Mouse (Mus musculus): ENCODE measurements around the gene Ccdc33. TPM values are rescaled to one million over a fixed set of nuclear protein-coding genes. Genes with fewer than 3 reads are reported as not detected.

The Ccdc33 gene
- polyA plus RNA-seq, 1 experiment, result 0.59 TPM

DNA sequence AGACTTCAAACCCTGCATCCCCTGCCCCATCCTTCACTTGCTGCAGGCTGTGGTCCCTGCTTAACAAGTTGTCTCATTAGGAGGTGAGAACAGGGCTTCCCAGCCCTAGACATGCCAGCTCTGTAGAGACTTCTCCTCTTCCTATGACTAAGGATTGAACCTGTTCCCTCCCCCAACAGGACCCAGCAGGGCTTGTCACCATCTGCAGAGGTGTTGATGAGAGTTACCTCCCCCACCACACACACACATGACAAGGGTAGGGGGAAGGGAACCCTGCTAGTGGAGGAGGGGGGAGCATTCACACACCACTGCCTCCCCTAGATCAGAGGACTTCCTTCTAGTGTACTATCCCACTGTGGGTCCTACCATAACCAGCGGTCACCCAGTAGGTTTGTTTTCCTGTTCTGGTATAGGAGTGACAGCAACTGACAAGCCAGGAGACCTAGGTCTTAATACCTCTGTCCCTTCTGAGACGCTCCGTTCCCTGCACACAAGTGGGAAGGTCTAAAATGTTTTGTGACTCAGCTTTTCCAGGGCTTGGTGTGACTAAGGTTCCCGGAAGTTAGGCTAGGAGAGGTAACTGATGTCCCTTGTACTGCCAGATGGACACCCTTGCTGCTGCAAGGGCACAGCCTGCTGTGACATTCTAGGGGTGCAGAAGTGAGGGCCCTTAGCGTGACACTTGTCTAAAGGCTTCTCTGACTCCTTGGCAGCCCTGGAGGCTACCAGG lies 18.6 kb downstream of the Ccdc33 start:
- DNase-seq, result no peak
- no peak for TF ChIP-seq POLR2A (IDR thresholded peaks at IDR 0.05; ENCODE audit: borderline replicate concordance, insufficient read depth, low read length)
- TF ChIP-seq CTCF (IDR thresholded peaks at IDR 0.05; ENCODE audit: borderline replicate concordance, insufficient read depth, low read depth, low read length), result no peak
- no peaks in the 10 kb centered on the region for H3K27me3 ChIP-seq (ENCODE audit: control insufficient read depth, insufficient read depth, low read length)
- H3K4me1 ChIP-seq (ENCODE audit: control insufficient read depth, insufficient read depth, low read length), result peaks cover 26% of the 10 kb centered on the region
- WGBS, result 89% methylated on average over 5 of the region's 5 CpGs
- no peak overlapping the region for H3K27ac ChIP-seq (ENCODE audit: insufficient read depth, low read length)
- no peak overlapping the region for H3K4me3 ChIP-seq (replicated peaks; ENCODE audit: insufficient read depth, low read depth, low read length)

DNA sequence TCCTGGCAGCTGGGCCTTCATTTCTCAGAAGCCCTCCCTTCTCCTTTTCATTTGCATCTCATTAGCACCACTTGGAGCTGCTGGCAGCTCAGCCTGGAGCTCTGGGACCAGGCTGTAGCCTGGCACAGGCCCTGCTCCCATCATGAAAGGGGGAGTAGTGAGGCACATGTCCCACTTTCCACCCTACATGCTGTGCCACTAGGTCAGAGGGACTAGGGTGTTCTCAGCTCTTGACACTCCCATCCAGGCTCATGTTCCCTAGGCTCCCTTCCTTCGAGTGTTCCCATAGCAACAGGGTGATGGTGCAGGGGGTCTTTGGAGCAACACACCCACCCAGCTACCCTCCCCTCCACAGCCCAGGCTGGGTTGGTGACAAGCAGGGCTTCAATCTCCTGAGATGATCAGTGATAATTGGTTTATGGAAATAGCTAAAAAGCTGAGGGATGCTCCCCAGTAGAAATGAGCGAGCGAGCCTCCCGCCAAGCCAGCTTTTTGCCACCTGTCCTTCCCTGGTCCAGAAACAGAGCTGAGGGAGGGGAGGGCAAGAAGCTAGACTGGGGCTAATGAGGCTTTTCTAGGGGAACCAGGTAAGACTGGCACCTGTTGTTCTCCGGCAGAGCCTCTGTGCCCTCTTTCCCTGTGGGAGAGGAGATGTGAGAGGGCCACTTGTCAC lies 21.9 kb downstream of the Ccdc33 start:
- no peak for TF ChIP-seq CTCF (IDR thresholded peaks at IDR 0.05; ENCODE audit: borderline replicate concordance, insufficient read depth, low read depth, low read length)
- TF ChIP-seq POLR2A (IDR thresholded peaks at IDR 0.05; ENCODE audit: borderline replicate concordance, insufficient read depth, low read length), result no peak

DNA sequence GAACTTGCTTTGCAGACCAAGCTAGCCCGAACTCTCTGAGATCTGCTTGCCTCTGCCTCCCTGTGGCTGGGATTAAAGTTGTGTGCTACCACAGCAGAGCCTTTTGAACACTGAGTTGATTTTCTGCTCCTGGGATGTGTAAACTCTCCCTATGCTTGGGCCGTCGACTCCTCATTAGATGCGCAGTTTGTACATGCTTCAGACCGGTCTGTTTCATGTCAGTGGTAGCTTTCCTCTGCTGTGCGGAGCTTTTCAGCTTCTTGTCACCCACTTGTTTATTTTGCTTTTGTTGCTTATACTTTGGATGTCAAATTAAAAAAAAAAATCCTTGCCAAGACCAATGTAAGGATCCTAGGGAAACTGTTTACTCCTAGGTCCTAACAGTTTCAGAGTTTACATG lies 22.6 kb downstream of the Ccdc33 start:
- Histone ChIP-seq H3K4me1 (ENCODE audit: control insufficient read depth, insufficient read depth, low read length) (peaks cover 48% of the 10 kb centered on the region), H3K27ac (ENCODE audit: insufficient read depth, low read length) (no peak overlapping the region), H3K27me3 (ENCODE audit: control insufficient read depth, insufficient read depth, low read length) (no peaks in the 10 kb centered on the region), H3K4me3 (replicated peaks; ENCODE audit: insufficient read depth, low read depth, low read length) (no peak overlapping the region)
- TF ChIP-seq POLR2A (IDR thresholded peaks at IDR 0.05; ENCODE audit: borderline replicate concordance, insufficient read depth, low read length) (no peak), CTCF (IDR thresholded peaks at IDR 0.05; ENCODE audit: borderline replicate concordance, insufficient read depth, low read depth, low read length) (no peak)
- DNase-seq, result no peak
- WGBS, result 90% methylated on average over 6 of the region's 6 CpGs

More for the DNA sequence above, 21.9 kb downstream of the Ccdc33 start:
- no peak overlapping the region for H3K27ac ChIP-seq (ENCODE audit: insufficient read depth, low read length)
- H3K4me3 ChIP-seq (replicated peaks; ENCODE audit: insufficient read depth, low read depth, low read length), result no peak overlapping the region
- WGBS, result 53% methylated on average over 5 of the region's 5 CpGs
- H3K4me1 ChIP-seq (ENCODE audit: control insufficient read depth, insufficient read depth, low read length), result peaks cover 40% of the 10 kb centered on the region
- peak; percentile 61 to 73 for DNase-seq
- no peaks in the 10 kb centered on the region for H3K27me3 ChIP-seq (ENCODE audit: control insufficient read depth, insufficient read depth, low read length)

DNA sequence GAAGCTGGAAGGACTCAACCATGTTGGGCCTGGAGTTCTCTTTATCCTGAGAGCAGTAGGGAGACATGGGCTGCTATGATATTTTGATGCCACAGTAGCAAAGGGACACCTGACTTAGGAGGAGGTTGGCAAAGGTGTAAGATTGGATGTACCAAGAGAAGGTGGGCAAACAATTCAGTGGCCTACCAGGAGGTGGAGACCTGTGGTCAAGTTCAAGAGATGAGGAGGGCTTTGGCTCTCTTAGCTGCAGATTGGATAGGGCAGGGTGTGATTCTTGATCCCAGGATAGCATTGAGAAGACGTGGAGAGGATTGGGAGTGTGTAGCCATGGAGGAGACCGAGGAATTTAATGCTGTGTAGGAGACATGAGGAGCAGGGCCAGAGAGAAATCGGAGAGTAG lies 24.8 kb downstream of the Ccdc33 start:
- peaks cover 46% of the 10 kb centered on the region for H3K4me1 ChIP-seq (ENCODE audit: control insufficient read depth, insufficient read depth, low read length)
- no peaks in the 10 kb centered on the region for H3K27me3 ChIP-seq (ENCODE audit: control insufficient read depth, insufficient read depth, low read length)
- no peak overlapping the region for H3K4me3 ChIP-seq (replicated peaks; ENCODE audit: insufficient read depth, low read depth, low read length)
- DNase-seq, result no peak
- WGBS, result 86% methylated on average over 3 of the region's 3 CpGs
- H3K27ac ChIP-seq (ENCODE audit: insufficient read depth, low read length), result no peak overlapping the region
- TF ChIP-seq POLR2A (IDR thresholded peaks at IDR 0.05; ENCODE audit: borderline replicate concordance, insufficient read depth, low read length) (no peak), CTCF (IDR thresholded peaks at IDR 0.05; ENCODE audit: borderline replicate concordance, insufficient read depth, low read depth, low read length) (no peak)

DNA sequence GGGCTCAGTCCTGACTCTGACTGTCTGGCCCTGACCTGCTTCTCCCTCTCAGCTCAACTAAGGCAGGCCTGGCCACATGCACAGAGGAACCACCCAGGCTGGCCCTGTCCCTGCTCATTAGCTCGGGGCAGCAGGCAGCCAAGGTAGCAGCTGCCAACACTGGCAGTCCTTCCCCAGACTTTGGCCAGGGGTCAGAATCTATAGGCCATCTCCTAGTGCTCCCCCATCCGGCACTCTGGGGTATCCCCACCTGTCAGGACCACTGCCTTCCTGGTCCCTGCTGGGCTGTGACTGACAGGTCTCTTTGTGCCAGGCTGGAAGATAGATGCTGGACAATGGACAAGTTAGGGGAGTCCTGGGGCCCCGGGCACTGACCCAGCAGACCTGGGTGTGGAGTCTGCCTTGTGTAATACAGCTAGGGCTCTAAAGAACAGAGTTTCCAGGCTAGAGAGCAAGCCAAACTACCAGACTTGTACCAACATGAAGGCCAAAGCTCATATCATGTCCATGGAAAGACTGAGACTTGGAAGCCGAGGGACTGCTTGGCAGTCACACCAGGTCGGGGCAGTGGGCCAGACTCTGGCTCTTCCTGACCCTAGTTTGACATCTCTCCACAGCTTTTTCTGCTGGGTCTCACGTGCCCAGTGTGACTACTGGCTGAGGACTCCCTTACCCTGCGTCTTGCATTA lies 25.9 kb downstream of the Ccdc33 start:
- Histone ChIP-seq H3K27me3 (ENCODE audit: control insufficient read depth, insufficient read depth, low read length) (no peaks in the 10 kb centered on the region), H3K27ac (ENCODE audit: insufficient read depth, low read length) (no peak overlapping the region), H3K4me3 (replicated peaks; ENCODE audit: insufficient read depth, low read depth, low read length) (no peak overlapping the region), H3K4me1 (ENCODE audit: control insufficient read depth, insufficient read depth, low read length) (peaks cover 44% of the 10 kb centered on the region)
- DNase-seq, result peak; percentile 95 to 98
- no peak for TF ChIP-seq POLR2A (IDR thresholded peaks at IDR 0.05; ENCODE audit: borderline replicate concordance, insufficient read depth, low read length)
- TF ChIP-seq CTCF (IDR thresholded peaks at IDR 0.05; ENCODE audit: borderline replicate concordance, insufficient read depth, low read depth, low read length), result no peak; the same call in 1 of the 2 replicates
- WGBS, result 4% methylated on average over 7 of the region's 7 CpGs

DNA sequence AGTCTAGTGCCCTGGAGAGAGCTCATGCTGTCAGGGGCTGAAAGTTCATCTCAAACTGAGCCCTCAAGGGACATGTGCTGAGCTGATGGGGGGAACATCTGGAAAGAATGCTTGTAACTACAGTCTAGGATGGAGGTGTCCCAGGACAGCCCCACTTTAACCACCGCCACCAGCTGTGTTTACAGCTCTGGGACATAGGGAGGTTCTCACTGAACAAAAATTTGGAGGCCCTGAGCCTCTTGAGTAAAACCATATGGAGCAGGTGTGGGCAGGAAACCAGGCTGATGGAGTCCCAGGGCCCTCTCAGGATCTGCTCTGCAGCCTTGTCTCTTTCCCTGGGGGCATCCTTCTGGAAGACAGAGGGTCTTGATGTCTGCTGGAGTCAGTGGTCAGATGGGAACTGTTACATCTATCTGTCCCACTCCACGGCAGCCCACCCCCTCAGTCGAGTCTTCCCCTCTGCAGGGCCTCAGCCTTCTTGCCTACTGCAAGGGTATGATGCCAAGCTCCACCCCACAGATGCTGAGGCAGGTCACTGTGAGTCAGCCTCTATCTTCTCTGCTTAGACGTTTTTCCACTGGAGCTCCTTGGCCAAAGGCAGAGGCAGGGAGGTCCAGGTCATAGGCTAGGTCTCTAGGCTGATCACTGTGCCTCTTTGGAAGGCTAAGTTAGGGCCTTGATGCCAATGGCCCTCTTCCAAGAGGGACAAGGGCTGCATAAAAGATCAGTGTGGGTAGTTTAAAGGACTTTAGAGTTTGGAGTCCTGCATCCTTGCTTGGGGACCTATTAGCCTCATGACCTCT lies 26.8 kb downstream of the Ccdc33 start:
- no peak for TF ChIP-seq CTCF (IDR thresholded peaks at IDR 0.05; ENCODE audit: borderline replicate concordance, insufficient read depth, low read depth, low read length)
- TF ChIP-seq POLR2A (IDR thresholded peaks at IDR 0.05; ENCODE audit: borderline replicate concordance, insufficient read depth, low read length), result no peak
- 34% methylated on average over 4 of the region's 4 CpGs for WGBS

More for the DNA sequence above, 26.8 kb downstream of the Ccdc33 start:
- Histone ChIP-seq H3K27me3 (ENCODE audit: control insufficient read depth, insufficient read depth, low read length) (no peaks in the 10 kb centered on the region), H3K4me1 (ENCODE audit: control insufficient read depth, insufficient read depth, low read length) (peaks cover 44% of the 10 kb centered on the region), H3K27ac (ENCODE audit: insufficient read depth, low read length) (no peak overlapping the region), H3K4me3 (replicated peaks; ENCODE audit: insufficient read depth, low read depth, low read length) (no peak overlapping the region)
- peak in 1 of 2 experiments; percentile 30 for DNase-seq

Measured in cerebellum, adult 2 months (tissue).